Mouse (Mus musculus) thymus, adult 2 months (tissue): ENCODE results near the gene Efcab6. TPM values are rescaled to one million over a fixed set of nuclear protein-coding genes. Genes with fewer than 3 reads are reported as not detected.

ENCODE experiments used
- DNase-seq: peaks from one replicate; pipeline ENCODE4 v3.0.0; 2021
- H3K27ac ChIP-seq: fragments of 200-500 bp; 2 replicates; pipeline ENCODE4 v1.5.1; 2012; ENCODE audit warnings: low read length, control low read depth; ENCODE audit not compliant: control insufficient read depth, insufficient read depth
- H3K27me3 ChIP-seq: fragments of 200-500 bp; 2 replicates; pipeline ENCODE4 v1.6.1; 2012; ENCODE audit warnings: mild to moderate bottlenecking, low read length, moderate library complexity, mixed read lengths; ENCODE audit not compliant: control insufficient read depth, insufficient read depth
- H3K36me3 ChIP-seq: fragments of 200-500 bp; 2 replicates; pipeline ENCODE4 v1.6.1; 2012; ENCODE audit warnings: mild to moderate bottlenecking, low read length, moderate library complexity; ENCODE audit not compliant: control insufficient read depth, insufficient read depth
- H3K4me1 ChIP-seq: fragments of 200-500 bp; replicated peaks from 2 replicates; pipeline ENCODE4 v1.6.1; 2012; ENCODE audit warnings: low read length; ENCODE audit not compliant: control insufficient read depth, insufficient read depth
- H3K4me3 ChIP-seq: fragments of 200-500 bp; 2 replicates; pipeline ENCODE4 v1.5.1; 2012; ENCODE audit warnings: mild to moderate bottlenecking, low read length, control low read depth, moderate library complexity; ENCODE audit not compliant: control insufficient read depth, insufficient read depth
- CTCF ChIP-seq: fragments of 200-500 bp; IDR thresholded peaks from 2 replicates; pipeline ENCODE4 v1.5.1; 2012; ENCODE audit warnings: mild to moderate bottlenecking, control low read depth, low read length, moderate library complexity, borderline replicate concordance; ENCODE audit not compliant: control insufficient read depth, poor library complexity, insufficient read depth; ENCODE audit errors: extremely low read depth
- POLR2A ChIP-seq: fragments of 200-500 bp; IDR thresholded peaks from 2 replicates; pipeline ENCODE4 v1.6.1; 2012; ENCODE audit warnings: mild to moderate bottlenecking, low read length, control low read depth, moderate library complexity; ENCODE audit not compliant: control insufficient read depth, poor library complexity, insufficient read depth; ENCODE audit errors: extremely low read depth
- WGBS: fragments of 180-500 bp; shearing (Covaris S2); methylation state at CpG from one replicate; pipeline ENCODE4 v1.1.7; 2018; 5-methylcytosine and 5-hydroxymethylcytosine counted together
- polyA plus RNA-seq: library from polyadenylated mRNA; depleted of rRNA; stranded (reverse); fragments of >200 nt; gene quantifications from 2 replicates; pipeline ENCODE4 v1.2.3, GENCODE M21; 2012

Gene Efcab6
- polyA plus RNA-seq, 1 experiment: 0.13 TPM

DNA sequence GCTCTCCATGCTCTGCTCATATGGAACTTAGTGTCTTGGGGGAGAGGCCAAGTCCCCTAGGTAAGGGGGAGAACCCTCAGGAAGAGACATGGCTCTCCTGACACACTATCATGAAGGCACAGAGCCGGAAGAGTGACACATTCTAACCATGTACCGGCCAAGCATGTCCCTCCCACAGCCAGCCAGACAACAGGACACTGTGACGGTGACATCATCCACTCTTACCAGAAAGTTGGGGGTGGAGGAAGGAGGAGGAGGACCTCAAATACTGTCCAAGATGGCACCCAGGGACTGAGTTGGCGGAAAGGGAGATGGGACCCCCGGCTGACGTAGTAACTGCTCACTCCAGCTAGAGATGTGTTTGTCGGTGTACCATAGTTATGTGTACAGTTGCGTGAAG is 181.4 kb downstream of the Efcab6 start:
- no peak overlapping the region for H3K4me3 ChIP-seq
- TF ChIP-seq CTCF (no peak), POLR2A (no peak)
- H3K36me3 ChIP-seq: no peaks in the 10 kb centered on the region
- no peaks in the 10 kb centered on the region for H3K27me3 ChIP-seq
- 95% methylated on average over 8 of the region's 8 CpGs for WGBS
- H3K4me1 ChIP-seq: no peaks in the 10 kb centered on the region
- H3K27ac ChIP-seq: no peak overlapping the region
- DNase-seq: no peak

GRCm38 (mm10) chr15:83879845-83880244 is 185.3 kb downstream of the Efcab6 start:
- Histone ChIP-seq H3K4me1 (no peaks in the 10 kb centered on the region), H3K27ac (no peak overlapping the region), H3K36me3 (no peaks in the 10 kb centered on the region), H3K27me3 (no peaks in the 10 kb centered on the region), H3K4me3 (no peak overlapping the region)
- DNase-seq: no peak
- TF ChIP-seq CTCF (no peak), POLR2A (no peak)
- 30% methylated on average over 5 of the region's 5 CpGs for WGBS

DNA sequence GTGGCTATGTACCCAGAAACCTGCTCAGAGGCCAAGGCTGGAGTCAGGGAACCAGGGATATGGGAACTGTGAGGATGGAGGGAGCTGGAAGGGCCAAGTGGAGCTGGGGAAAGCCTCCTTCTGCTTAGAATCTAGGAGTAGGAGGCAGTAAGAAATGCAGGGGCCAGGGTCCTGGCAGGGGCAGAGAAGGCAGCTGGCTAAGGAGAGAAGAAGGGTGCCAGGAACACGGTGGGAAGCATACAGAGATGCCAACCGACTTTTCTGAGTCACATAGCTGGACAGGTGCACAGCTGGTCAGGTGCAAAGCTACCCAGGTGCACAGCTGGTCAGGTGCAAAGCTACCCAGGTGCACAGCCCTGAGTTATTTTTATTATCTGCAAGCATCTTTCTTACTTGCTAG is 187.3 kb downstream of the Efcab6 start:
- TF ChIP-seq CTCF (no peak), POLR2A (no peak)
- Histone ChIP-seq H3K27me3 (no peaks in the 10 kb centered on the region), H3K4me1 (no peaks in the 10 kb centered on the region), H3K36me3 (no peaks in the 10 kb centered on the region), H3K27ac (no peak overlapping the region), H3K4me3 (no peak overlapping the region)
- 80% methylated on average over 2 of the region's 2 CpGs for WGBS
- DNase-seq: no peak

DNA sequence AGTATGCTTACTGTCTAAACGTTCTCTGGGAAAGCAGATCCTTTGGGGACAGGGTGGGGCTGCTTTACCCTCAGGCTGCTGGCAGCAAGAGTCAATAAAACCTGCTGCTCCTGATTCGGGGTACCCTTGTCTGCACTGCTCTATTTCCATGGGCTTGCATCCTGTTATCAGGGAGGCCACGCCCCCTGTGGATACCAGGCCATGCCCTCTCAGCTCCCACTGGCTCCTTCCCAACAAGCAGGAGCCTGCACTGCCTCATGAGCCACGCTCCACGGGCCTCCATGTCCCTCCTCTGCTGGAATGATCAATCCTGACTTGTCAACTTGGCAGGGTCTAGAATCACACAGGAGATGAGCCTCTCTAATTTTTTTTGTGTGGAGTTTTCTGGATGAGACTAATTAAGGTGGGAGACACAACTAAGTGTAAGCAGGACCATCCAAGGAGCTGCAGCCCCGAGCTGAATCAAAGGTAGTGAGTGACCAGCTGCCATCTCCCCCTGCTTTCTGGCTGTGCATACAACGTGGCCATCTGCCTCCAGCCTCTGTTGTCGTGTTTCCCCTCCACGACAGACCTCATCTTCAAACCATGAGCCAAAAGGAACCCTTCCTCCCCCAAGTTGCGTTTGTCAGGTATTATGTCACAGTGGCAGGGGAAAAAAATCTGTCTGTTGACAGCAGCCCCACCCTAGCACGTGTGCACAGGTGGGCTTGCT is 187.9 kb downstream of the Efcab6 start:
- no peak for DNase-seq
- no peaks in the 10 kb centered on the region for H3K4me1 ChIP-seq
- H3K27ac ChIP-seq: no peak overlapping the region
- no peak for TF ChIP-seq POLR2A
- TF ChIP-seq CTCF: no peak
- WGBS: 61% methylated on average over 11 of the region's 11 CpGs
- H3K36me3 ChIP-seq: no peaks in the 10 kb centered on the region
- H3K27me3 ChIP-seq: no peaks in the 10 kb centered on the region
- no peak overlapping the region for H3K4me3 ChIP-seq

DNA sequence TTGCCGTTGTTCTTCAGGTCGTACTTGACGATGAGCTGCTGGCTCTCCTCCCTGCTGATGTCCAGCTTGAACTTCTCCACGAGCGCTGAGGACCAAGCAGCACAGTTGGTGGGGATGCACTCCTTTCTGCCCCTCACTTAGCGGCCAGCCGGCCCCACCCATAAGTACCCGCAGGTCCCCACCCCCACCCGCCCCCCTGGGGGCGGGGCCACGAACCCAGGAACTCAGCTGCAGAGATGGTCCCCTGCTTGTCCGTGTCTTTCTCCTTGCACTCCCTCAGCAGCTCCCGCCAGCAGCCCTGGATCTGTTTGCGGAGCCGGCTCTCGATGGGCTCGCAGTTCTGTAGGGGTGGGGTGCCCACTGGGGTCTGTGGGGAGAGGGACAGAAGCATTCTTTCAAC is 194.2 kb downstream of the Efcab6 start:
- WGBS: 16% methylated on average over 17 of the region's 17 CpGs
- Histone ChIP-seq H3K27ac (no peak overlapping the region), H3K27me3 (no peaks in the 10 kb centered on the region), H3K36me3 (no peaks in the 10 kb centered on the region), H3K4me1 (no peaks in the 10 kb centered on the region), H3K4me3 (no peak overlapping the region)
- DNase-seq: peak; percentile 5
- TF ChIP-seq CTCF: no peak

DNA sequence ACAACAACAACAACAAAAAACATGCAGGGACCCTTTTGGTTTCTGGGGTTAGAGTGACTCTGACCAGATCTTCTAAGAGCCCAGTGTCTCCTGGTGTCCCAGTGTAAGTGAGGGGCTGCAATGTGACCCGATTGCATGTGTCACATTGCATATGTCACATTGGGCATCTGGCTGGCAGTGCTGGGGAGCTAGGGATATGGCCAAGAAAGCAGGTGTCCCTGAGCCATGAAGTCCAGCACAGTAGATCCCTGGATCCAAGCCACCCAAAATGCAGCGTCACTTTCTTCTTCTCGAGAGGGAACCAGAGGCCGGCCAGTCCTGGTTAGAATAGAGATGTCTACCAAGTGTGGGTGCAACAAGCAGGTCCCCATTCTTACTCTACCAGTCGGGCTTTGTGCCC is 199.6 kb downstream of the Efcab6 start:
- WGBS: 93% methylated on average over 5 of the region's 5 CpGs
- TF ChIP-seq CTCF (no peak), POLR2A (no peak)

GRCm38 (mm10) chr15:83857129-83857528 is 208.1 kb downstream of the Efcab6 start:
- Histone ChIP-seq H3K4me3 (no peak overlapping the region), H3K36me3 (no peaks in the 10 kb centered on the region), H3K4me1 (no peaks in the 10 kb centered on the region), H3K27ac (no peak overlapping the region), H3K27me3 (no peaks in the 10 kb centered on the region)
- WGBS: 19% methylated on average over 8 of the region's 8 CpGs
- DNase-seq: peak; percentile 35
- TF ChIP-seq CTCF (peak; percentile 73; the same call in 1 of the 2 replicates), POLR2A (no peak)

More for the DNA sequence above, 199.6 kb downstream of the Efcab6 start:
- Histone ChIP-seq H3K4me3 (no peak overlapping the region), H3K36me3 (no peaks in the 10 kb centered on the region), H3K27me3 (no peaks in the 10 kb centered on the region), H3K4me1 (no peaks in the 10 kb centered on the region), H3K27ac (no peak overlapping the region)
- no peak for DNase-seq
